Comparison of ENCODE assay signal across 25 mouse cellular contexts in genomic region chr2:24739701-24740100, GRCm38 (mm10). TPM values are rescaled to one million over a fixed set of nuclear protein-coding genes. Genes with fewer than 3 reads are reported as not detected.
"Had no signal": no experiment of that assay in that cellular context is flagged by ENCODE, and none has a peak within 500 bp of the region (broad histone marks: within the 10 kb centered on the region; RNA-seq: fewer than 3 reads in every experiment).

No protein-coding gene starts in this region.

- H3K36me3 ChIP-seq: intestine, embryonic 15.5 days; kidney, embryonic 15.5 days; liver, embryonic 13.5 days; midbrain, embryonic 12.5 days; midbrain, embryonic 15.5 days had no signal

- H3K4me1 ChIP-seq: intestine, embryonic 15.5 days; kidney, embryonic 15.5 days; liver, embryonic 13.5 days; midbrain, embryonic 12.5 days; neural tube, embryonic 13.5 days had no signal

- DNase-seq: kidney, adult 11 months; kidney, adult 8-10 months; kidney, postnatal 10 days; kidney, postnatal 36 days; layer of hippocampus, adult 9-11 months; layer of hippocampus, postnatal 36 days; liver, embryonic 13.5 days; lung, adult 2 months; lung, postnatal 14 days; lung, postnatal 4 days; retina, postnatal 1 day; right cerebral cortex, postnatal 14 days; right cerebral cortex, postnatal 4 days; thymus, postnatal 25 days had no signal

- H3K9me3 ChIP-seq: intestine, embryonic 15.5 days; kidney, embryonic 15.5 days; liver, embryonic 13.5 days; midbrain, embryonic 12.5 days; midbrain, embryonic 15.5 days; neural tube, embryonic 13.5 days had no signal

- H3K9ac ChIP-seq: intestine, embryonic 15.5 days; kidney, embryonic 15.5 days; liver, embryonic 13.5 days; midbrain, embryonic 12.5 days; midbrain, embryonic 15.5 days; neural tube, embryonic 13.5 days had no signal

- H3K27me3 ChIP-seq: intestine, embryonic 15.5 days; kidney, embryonic 15.5 days; liver, embryonic 13.5 days; midbrain, embryonic 12.5 days; midbrain, embryonic 15.5 days; neural tube, embryonic 13.5 days had no signal

- H3K27ac ChIP-seq: intestine, embryonic 15.5 days; kidney, embryonic 15.5 days; liver, embryonic 13.5 days; midbrain, embryonic 12.5 days; midbrain, embryonic 15.5 days; neural tube, embryonic 13.5 days; stomach, postnatal 0 days had no signal

- H3K4me2 ChIP-seq: intestine, embryonic 15.5 days; kidney, embryonic 15.5 days; liver, embryonic 13.5 days; midbrain, embryonic 12.5 days; midbrain, embryonic 15.5 days; neural tube, embryonic 13.5 days had no signal

- ATAC-seq: intestine, embryonic 15.5 days; midbrain, embryonic 15.5 days had no signal

- H3K4me3 ChIP-seq: intestine, embryonic 15.5 days; kidney, embryonic 15.5 days; liver, embryonic 13.5 days; midbrain, embryonic 12.5 days; midbrain, embryonic 15.5 days; myocyte; neural tube, embryonic 13.5 days had no signal

RNA-seq across cellular contexts. Expression of gene Cacna1b, which starts 23.3 kb away (rescaled TPM):
- total RNA-seq: liver, adult 2 months; megakaryocyte-erythroid progenitor cell, adult 5-6 weeks; monocyte, adult 5-6 weeks; neutrophil, adult 5-6 weeks had no signal
- polyA plus RNA-seq: liver, adult 2 months had no signal
